Mouse (Mus musculus): Measurements from ENCODE around the gene Hcls1. TPM values are rescaled to one million over a fixed set of nuclear protein-coding genes. Genes with fewer than 3 reads are reported as not detected.

The Hcls1 gene
- polyA plus RNA-seq, 1 experiment from 2014 or later = 2.4 TPM

Other genes starting within 250 kb of the Hcls1 start
- 0.36 and 0.68 TPM in 2 replicates for gene Ildr1, start 241.0 kb upstream of the Hcls1 start, polyA plus RNA-seq (2015; fragmentation: Nextera tagmentation; extraction: Ambion mirVana)
- 15.3 and 17.9 TPM in 2 replicates for gene Slc15a2, start 150.0 kb upstream of the Hcls1 start, polyA plus RNA-seq (2015; fragmentation: Nextera tagmentation; extraction: Ambion mirVana)
- gene Iqcb1, start 106.6 kb upstream of the Hcls1 start, polyA plus RNA-seq (2015; fragmentation: Nextera tagmentation; extraction: Ambion mirVana) = 55.9 and 59.1 TPM in 2 replicates
- 0.50 and 0.66 TPM in 2 replicates for gene Eaf2, start 60.0 kb upstream of the Hcls1 start, polyA plus RNA-seq (2015; fragmentation: Nextera tagmentation; extraction: Ambion mirVana)
- 72.5 and 74.4 TPM in 2 replicates for gene Golgb1, start 59.8 kb upstream of the Hcls1 start, polyA plus RNA-seq (2015; fragmentation: Nextera tagmentation; extraction: Ambion mirVana)
- 0.04 and 0.06 TPM in 2 replicates for gene Fbxo40, start 55.5 kb downstream of the Hcls1 start, polyA plus RNA-seq (2015; fragmentation: Nextera tagmentation; extraction: Ambion mirVana)
- 2.0 and 3.2 TPM in 2 replicates for gene Polq, start 76.8 kb downstream of the Hcls1 start, polyA plus RNA-seq (2015; fragmentation: Nextera tagmentation; extraction: Ambion mirVana)

Measured in hindbrain, embryonic 16.5 days (tissue).